Mouse (Mus musculus) E14TG2a.4 (cell line): ENCODE data around the gene Gdap2.

ENCODE experiments used
- CTCF ChIP-seq: conservative IDR thresholded peaks from 2 replicates; pipeline ENCODE4 v1.5.1; 2014; ENCODE audit warnings: low read length
- POU5F1 ChIP-seq: IDR thresholded peaks from 2 replicates; pipeline ENCODE4 v1.6.1; 2014; ENCODE audit warnings: low read length, borderline replicate concordance

DNA sequence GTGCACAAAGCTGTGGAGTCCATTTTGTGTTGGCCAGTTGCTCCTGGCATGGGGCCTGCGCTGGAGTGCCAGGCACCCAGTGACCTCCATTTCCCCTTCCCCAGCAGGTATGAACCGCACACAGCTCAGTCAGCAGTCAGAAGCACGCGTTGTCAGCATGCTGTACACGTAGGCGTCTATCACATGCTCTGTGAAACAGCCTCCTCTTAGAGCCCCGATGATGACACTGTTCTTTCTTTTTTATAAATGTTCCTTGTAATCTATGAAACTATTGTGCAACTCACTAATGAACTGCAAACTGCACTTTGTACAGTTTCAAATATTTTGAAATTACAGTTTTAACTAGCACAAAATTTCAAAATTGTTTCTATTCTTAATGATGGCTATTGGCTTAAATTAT lies 39.4 kb downstream of the Gdap2 start:
- no peak for TF ChIP-seq CTCF
- no peak for TF ChIP-seq POU5F1
